Mouse (Mus musculus) hindbrain, embryonic 15.5 days (tissue): ENCODE data around the gene Man1c1. TPM values are rescaled to one million over a fixed set of nuclear protein-coding genes. Genes with fewer than 3 reads are reported as not detected.

Experiments used
- ATAC-seq: fragments of 200-750 bp; cut with Nextera tagmentation; 2 replicates; pipeline ENCODE4 v1.8.0; 2017; ENCODE audit warnings: low read depth, moderate number of reproducible peaks, moderate TSS enrichment; ENCODE audit not compliant: low FRiP score
- H3K27ac ChIP-seq: fragments of 300-500 bp; sonication (generic); replicated peaks from 2 replicates; pipeline ENCODE4 v1.5.1; 2015; ENCODE audit warnings: mild to moderate bottlenecking, inconsistent platforms
- H3K27me3 ChIP-seq: fragments of 300-500 bp; sonication (generic); 2 replicates; pipeline ENCODE4 v1.6.1; 2015; ENCODE audit warnings: control low read depth, inconsistent platforms
- H3K36me3 ChIP-seq: fragments of 300-500 bp; sonication (generic); 2 replicates; pipeline ENCODE4 v1.6.1; 2015; ENCODE audit warnings: control low read depth, inconsistent platforms
- H3K4me1 ChIP-seq: fragments of 300-500 bp; sonication (generic); replicated peaks from 2 replicates; pipeline ENCODE4 v1.6.1; 2015; ENCODE audit warnings: control low read depth, inconsistent platforms
- H3K4me2 ChIP-seq: fragments of 300-500 bp; sonication (generic); 2 replicates; pipeline ENCODE4 v1.6.1; 2015; ENCODE audit warnings: moderate library complexity, mild to moderate bottlenecking, inconsistent platforms
- H3K4me3 ChIP-seq: fragments of 300-500 bp; sonication (generic); 2 replicates; pipeline ENCODE4 v1.5.1; 2015; ENCODE audit warnings: mild to moderate bottlenecking, inconsistent platforms
- H3K9ac ChIP-seq: fragments of 300-500 bp; sonication (generic); 2 replicates; pipeline ENCODE4 v1.6.1; 2015; ENCODE audit warnings: inconsistent platforms
- H3K9me3 ChIP-seq: fragments of 300-500 bp; sonication (generic); 2 replicates; pipeline ENCODE4 v1.6.1; 2016; ENCODE audit warnings: control low read depth, inconsistent platforms
- WGBS: fragments of 180-500 bp; shearing (Covaris S2); methylation state at CpG from one replicate; pipeline ENCODE4 v1.1.7; 2015; 5-methylcytosine and 5-hydroxymethylcytosine counted together
- polyA plus RNA-seq: library from polyadenylated mRNA; unstranded; fragments of >200 nt; fragmentation: Nextera tagmentation; extraction: Ambion mirVana; gene quantifications from 2 replicates; pipeline ENCODE4 v1.2.1, GENCODE M21; 2015

The Man1c1 gene
- polyA plus RNA-seq, 1 experiment from 2014 or later: 6.1 TPM

DNA sequence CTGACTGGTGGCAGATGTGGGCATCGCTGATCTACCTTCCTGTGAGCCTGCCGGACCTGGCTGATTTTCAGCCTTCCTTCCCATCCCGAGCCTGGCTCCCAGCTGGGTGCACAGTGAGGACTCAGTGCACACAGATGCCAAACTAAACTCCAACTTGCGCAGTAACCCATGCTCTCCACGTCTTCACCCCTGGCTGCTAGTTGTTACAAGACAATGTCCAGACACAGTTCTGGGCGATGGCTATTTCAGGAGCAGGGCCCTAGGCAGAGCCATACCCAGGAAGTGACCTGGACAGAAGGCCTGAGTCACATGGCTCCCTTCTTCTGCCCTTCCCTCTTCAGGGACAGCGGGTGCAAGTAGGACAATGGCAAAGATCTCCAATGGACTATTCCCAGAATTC lies 76.0 kb downstream of the Man1c1 start:
- 77% methylated on average over 7 of the region's 7 CpGs for WGBS
- Histone ChIP-seq H3K9ac (no peak overlapping the region), H3K4me3 (no peak overlapping the region), H3K4me1 (peaks cover 50% of the 10 kb centered on the region), H3K9me3 (no peaks in the 10 kb centered on the region), H3K4me2 (no peak overlapping the region), H3K36me3 (no peaks in the 10 kb centered on the region), H3K27me3 (no peaks in the 10 kb centered on the region), H3K27ac (peak overlapping the region; percentile 34; the same call in 1 of the 2 replicates)
- no peak for ATAC-seq

DNA sequence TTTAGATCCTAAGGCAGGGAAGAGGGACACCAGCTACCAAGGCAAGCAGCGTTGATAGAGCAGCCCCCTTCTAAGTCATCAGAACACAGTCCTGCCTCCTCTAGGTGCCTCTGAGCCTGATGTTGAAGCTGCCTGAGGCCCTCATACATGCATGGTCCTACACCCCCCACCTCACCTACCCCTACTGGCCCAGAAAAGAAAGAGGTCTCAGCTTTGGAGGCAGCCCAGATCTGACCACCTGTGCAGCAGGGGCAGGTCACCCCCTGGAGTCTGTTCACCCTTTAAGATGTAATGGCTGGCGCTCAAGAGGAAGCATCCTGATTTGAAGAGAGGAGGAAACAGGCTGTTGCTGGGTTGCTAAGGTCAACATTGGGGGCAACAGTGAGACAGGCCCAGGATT lies 77.2 kb downstream of the Man1c1 start:
- 85% methylated on average over 2 of the region's 2 CpGs for WGBS
- H3K9ac ChIP-seq: no peak overlapping the region
- H3K36me3 ChIP-seq: no peaks in the 10 kb centered on the region
- no peaks in the 10 kb centered on the region for H3K27me3 ChIP-seq
- H3K4me1 ChIP-seq: peaks cover 39% of the 10 kb centered on the region
- ATAC-seq: no peak
- H3K4me2 ChIP-seq: no peak overlapping the region
- H3K27ac ChIP-seq: no peak overlapping the region
- no peak overlapping the region for H3K4me3 ChIP-seq
- H3K9me3 ChIP-seq: no peaks in the 10 kb centered on the region

DNA sequence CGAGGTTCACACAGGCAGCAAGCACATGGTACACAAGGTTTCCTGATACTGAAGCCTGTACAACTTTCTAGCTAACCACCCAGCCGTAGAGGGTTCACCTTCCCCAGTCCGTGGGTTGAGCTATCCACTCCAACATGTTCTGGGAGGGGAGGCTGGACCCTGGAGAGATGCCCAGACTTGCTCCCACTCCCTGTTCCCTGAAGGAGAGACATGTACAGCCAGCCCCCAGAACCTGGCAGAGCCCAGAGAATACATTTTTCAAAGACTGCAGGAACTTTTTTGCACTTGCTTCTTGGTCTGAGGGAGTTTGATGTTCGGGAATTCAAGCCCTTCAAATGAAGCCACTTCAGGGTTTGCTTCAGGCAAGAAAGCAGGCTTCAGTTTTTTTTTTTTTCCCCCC lies 77.7 kb downstream of the Man1c1 start:
- H3K4me3 ChIP-seq: no peak overlapping the region
- no peaks in the 10 kb centered on the region for H3K36me3 ChIP-seq
- H3K4me1 ChIP-seq: peaks cover 33% of the 10 kb centered on the region
- H3K9me3 ChIP-seq: no peaks in the 10 kb centered on the region
- no peak overlapping the region for H3K9ac ChIP-seq
- H3K27ac ChIP-seq: no peak overlapping the region
- no peak overlapping the region for H3K4me2 ChIP-seq
- H3K27me3 ChIP-seq: no peaks in the 10 kb centered on the region
- ATAC-seq: no peak
- 83% methylated on average over 4 of the region's 4 CpGs for WGBS

DNA sequence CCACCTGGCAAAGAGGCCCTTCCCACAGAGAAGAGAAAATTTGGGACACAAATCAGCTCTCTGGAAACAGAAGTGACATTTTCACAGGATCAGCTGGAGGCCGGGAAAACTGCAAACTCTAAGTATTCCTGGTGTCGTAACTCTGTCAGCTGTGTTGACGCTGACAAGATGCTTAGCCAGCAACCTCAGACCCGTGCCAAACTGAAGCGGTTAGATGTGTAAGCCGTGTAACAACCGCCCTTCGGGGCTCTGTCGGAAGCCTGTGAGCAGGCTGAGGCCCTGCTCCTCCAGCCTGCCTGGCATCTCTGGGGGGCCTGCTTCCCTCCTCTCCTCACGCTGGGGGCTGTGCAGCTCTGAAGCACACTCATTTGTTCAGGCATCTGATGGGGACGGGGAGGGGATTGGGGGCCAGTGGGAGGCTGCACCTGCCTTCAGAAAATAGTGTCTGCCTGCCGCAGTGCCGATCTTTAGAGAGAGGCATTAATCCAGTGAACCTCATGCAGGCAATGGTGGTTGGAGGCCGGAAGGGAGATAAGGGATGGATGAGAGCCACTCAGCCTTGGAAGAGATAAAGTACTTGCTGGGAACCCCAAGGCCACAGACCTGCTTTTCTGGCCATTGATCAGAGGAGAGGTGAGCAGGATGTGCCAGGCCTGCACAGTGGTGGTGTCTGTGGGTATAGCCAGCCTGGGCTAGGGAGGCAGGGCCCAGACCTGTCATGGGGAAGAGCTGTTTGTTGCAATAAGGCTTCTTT lies 79.8 kb downstream of the Man1c1 start:
- ATAC-seq: peak; percentile 32; the same call in 1 of the 2 replicates
- Histone ChIP-seq H3K4me2 (no peak overlapping the region), H3K4me3 (no peak overlapping the region), H3K4me1 (peaks cover 39% of the 10 kb centered on the region), H3K27me3 (no peaks in the 10 kb centered on the region), H3K9me3 (no peaks in the 10 kb centered on the region), H3K27ac (peak overlapping the region; percentile 74), H3K36me3 (no peaks in the 10 kb centered on the region), H3K9ac (no peak overlapping the region)
- 40% methylated on average over 14 of the region's 14 CpGs for WGBS

DNA sequence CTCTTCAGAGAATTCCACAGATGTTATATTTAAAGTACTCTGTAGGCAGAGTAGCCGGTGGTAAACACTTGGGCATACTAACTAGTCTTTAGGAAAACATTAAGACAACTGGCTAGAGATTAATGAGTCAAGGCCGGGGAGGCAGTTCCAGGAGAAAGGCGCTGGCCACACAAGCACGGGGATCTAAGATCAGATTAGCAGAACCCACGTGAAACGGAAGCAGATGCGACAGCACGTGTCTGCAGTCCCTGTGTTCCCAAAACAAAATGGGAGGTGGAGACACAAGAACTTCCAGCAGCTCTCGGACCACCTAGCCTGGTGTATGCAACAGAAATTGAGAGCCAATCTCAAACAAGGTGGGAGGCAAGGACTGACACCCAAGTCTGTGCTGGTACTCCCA lies 82.4 kb downstream of the Man1c1 start:
- Histone ChIP-seq H3K9ac (no peak overlapping the region), H3K4me2 (no peak overlapping the region), H3K9me3 (no peaks in the 10 kb centered on the region), H3K27ac (no peak overlapping the region), H3K4me1 (peaks cover 25% of the 10 kb centered on the region), H3K4me3 (no peak overlapping the region), H3K36me3 (no peaks in the 10 kb centered on the region), H3K27me3 (no peaks in the 10 kb centered on the region)
- 84% methylated on average over 9 of the region's 9 CpGs for whole genome bisulfite sequencing
- ATAC-seq: no peak

DNA sequence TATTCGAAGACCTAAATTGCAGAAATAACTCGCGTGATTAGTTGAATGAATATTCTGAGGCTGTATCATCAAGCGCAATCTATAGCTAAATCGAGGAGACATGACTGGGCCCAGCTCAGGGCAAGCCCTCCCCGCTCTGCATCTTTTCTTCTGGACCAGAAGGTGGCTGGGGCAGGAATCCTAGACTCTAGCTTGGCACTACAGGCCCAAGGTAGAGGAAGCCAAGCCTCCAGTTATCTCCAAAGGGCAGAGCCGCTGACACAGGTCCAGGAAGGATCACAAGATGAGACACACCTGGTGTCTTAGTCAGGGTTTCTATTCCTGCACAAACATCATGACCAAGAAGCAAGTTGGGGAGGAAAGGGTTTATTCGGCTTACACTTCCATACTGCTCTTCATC lies 83.8 kb downstream of the Man1c1 start:
- no peak for ATAC-seq
- Histone ChIP-seq H3K36me3 (no peaks in the 10 kb centered on the region), H3K4me2 (no peak overlapping the region), H3K9ac (no peak overlapping the region), H3K4me1 (peaks cover 36% of the 10 kb centered on the region), H3K27ac (no peak overlapping the region), H3K27me3 (no peaks in the 10 kb centered on the region), H3K4me3 (no peak overlapping the region), H3K9me3 (no peaks in the 10 kb centered on the region)
- 84% methylated on average over 8 of the region's 8 CpGs for WGBS

DNA sequence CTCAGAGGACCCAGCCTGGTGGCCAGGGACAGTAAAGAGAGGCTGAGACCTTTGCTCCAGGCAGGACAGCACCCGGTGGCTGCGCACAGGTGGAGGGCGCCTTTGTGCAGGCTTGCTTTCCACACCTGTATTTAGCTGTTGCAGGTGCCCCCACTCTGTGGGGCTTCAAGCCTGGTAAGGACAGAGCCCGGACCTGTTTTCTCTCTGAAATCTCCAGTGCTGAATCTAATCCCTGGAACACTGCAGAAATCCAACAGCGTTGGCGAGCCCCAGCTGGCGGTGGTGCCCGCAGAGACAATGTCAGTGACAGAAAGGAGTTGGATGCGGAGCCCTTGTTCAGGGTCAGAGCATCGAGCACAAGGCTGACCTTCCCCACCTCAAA lies 84.6 kb downstream of the Man1c1 start:
- no peaks in the 10 kb centered on the region for H3K27me3 ChIP-seq
- no peak overlapping the region for H3K4me3 ChIP-seq
- no peak overlapping the region for H3K4me2 ChIP-seq
- H3K36me3 ChIP-seq: no peaks in the 10 kb centered on the region
- H3K4me1 ChIP-seq: peaks cover 36% of the 10 kb centered on the region
- H3K9ac ChIP-seq: no peak overlapping the region
- WGBS: 44% methylated on average over 10 of the region's 10 CpGs
- ATAC-seq: no peak
- H3K9me3 ChIP-seq: no peaks in the 10 kb centered on the region
- H3K27ac ChIP-seq: no peak overlapping the region

DNA sequence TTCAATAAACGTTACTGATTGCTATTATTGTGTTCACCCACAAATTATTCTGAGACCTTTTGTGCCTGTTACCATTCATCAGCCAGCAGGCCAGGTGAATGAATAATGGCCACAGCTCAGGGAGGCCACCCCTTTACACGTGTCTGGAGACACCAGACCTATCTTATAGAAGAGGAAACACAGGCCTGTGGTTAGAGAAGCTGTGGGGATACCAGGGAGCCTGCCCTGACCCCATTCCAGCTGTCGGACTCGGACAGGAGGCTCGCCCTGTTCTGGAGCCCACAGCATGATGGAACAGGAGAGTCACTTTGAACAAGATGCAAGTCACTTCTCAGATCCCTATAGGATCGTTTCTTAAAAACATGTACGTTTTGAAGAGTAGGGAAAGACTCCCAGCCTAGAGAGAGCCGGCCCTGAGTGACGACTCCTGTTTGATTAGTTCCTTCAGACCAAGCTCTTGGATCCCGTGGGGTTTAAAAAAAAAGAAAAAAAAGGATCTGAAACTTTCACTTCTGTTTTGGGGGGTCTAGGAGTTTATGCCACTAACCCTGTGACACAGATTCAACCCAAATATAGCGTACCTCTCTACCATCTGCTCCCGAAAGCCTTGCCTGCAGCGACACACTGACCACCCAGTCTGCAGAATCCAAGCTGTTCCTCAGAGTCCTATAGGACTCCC lies 85.1 kb downstream of the Man1c1 start:
- Histone ChIP-seq H3K36me3 (no peaks in the 10 kb centered on the region), H3K27me3 (no peaks in the 10 kb centered on the region), H3K27ac (no peak overlapping the region), H3K9ac (no peak overlapping the region), H3K4me2 (no peak overlapping the region), H3K4me1 (peaks cover 35% of the 10 kb centered on the region), H3K9me3 (no peaks in the 10 kb centered on the region), H3K4me3 (no peak overlapping the region)
- no peak for ATAC-seq
- WGBS: 78% methylated on average over 13 of the region's 13 CpGs

DNA sequence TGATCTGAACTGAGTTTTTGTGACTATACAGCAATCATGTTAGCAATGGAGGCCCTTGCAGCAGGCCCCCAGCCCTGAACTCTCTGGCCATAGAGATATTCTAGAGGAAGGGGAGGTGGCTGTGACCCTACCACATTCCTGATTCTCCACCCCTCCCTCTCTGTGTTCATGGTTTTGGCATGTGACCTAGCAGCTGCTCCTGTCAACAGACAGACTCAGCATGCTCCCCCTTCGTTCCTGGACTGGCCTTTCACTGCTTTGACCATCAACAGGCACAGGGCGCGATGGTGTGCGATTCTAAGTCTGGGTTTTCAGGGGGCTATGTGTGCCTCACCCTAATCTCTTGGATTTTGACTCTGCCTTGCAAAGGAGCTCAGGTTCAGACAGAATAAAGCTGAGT lies 86.3 kb downstream of the Man1c1 start:
- no peak overlapping the region for H3K4me2 ChIP-seq
- H3K36me3 ChIP-seq: no peaks in the 10 kb centered on the region
- no peak overlapping the region for H3K9ac ChIP-seq
- no peak overlapping the region for H3K4me3 ChIP-seq
- no peaks in the 10 kb centered on the region for H3K27me3 ChIP-seq
- 67% methylated on average over 4 of the region's 4 CpGs for WGBS
- peaks cover 35% of the 10 kb centered on the region for H3K4me1 ChIP-seq
- no peak overlapping the region for H3K27ac ChIP-seq
- no peak for ATAC-seq
- H3K9me3 ChIP-seq: no peaks in the 10 kb centered on the region

DNA sequence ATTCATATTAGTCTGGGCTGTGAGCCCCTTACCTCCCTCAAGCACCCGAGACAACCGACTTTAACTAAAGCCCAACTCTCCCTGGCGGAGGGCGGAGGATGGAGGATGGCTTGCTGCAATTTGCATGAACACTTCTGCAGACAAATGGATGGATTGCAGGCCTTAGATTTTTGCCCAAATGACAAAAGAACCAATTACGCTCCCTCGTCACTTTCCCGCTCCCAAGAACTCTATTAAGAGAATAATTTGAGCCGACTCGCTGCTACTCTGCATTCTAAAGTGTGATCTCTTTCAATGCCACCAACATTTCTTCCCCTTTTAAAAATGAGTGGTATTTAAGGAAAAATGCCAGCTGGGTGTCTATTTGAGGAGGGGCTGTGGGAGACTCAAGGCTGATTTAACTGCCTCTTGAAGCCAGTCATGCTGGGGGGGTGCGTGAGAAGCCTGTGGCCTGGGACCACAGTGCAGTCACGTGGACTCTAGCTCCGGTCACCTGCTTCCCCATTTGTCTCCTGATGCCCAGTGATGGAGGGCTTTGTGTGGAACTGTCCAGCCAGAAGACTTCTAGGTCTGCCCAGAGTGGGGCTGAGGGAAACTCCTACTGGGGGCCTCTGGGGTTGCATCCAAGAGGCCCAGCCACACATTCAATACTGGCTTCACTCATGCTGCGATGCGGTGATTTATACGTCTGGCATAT lies 88.0 kb downstream of the Man1c1 start:
- Histone ChIP-seq H3K4me1 (peaks cover 35% of the 10 kb centered on the region), H3K9me3 (no peaks in the 10 kb centered on the region), H3K4me2 (no peak overlapping the region), H3K9ac (no peak overlapping the region), H3K36me3 (no peaks in the 10 kb centered on the region), H3K27me3 (no peaks in the 10 kb centered on the region), H3K4me3 (no peak overlapping the region), H3K27ac (peak overlapping the region; percentile 49)
- 51% methylated on average over 15 of the region's 15 CpGs for WGBS
- peak; percentile 67 for ATAC-seq

DNA sequence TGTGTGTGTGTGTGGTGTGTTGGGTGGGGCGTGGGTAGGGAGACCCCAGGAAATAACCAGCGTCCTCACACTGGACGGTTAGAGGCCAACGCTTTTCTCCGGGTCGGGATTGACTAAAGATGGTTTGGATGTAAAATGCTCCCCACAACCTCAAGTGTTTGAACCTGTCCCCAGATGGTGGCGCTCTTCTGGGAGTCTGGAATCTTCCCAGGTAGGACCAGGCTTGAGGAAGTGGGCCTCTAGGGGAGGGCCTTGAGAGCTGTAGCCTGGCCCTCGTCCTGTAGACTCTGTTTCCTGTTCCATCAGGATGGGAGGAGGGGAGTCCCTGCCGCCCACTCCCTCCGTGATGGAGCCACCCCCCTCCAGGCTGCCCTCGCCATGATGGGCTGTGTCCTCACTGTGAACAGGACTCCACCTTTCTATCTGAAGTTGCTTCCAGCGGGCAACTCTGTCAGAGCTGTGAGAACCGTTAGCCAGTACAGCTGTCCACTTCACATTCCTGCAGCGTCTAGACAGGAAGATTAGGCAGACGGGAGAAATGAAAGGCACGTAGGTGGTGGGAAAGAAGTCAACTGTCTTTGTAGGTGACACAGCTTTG lies 91.9 kb downstream of the Man1c1 start:
- H3K4me1 ChIP-seq: peaks cover 24% of the 10 kb centered on the region
- ATAC-seq: no peak

DNA sequence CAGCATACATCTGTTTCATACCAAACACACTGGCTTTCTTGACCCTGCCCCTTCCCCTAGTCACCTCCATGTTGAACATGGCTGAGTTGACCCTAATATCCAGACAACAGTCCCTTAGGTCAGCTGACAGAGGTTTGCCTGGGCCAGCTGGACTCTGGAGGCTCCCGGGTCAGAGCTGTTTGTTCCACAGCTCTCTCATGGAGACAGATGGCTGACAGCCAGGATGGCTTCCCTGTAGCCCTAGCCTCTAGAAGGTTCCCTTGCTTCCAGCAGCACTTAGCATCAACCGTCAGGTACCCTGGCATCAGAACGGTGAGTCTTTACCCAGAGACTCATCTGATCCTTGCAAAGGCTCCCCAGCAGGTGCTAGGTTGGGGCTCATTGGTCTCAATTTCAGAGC lies 93.5 kb downstream of the Man1c1 start:
- Histone ChIP-seq H3K4me3 (no peak overlapping the region), H3K4me1 (peaks cover 32% of the 10 kb centered on the region), H3K9me3 (no peaks in the 10 kb centered on the region), H3K36me3 (no peaks in the 10 kb centered on the region), H3K27me3 (no peaks in the 10 kb centered on the region), H3K4me2 (no peak overlapping the region), H3K27ac (no peak overlapping the region), H3K9ac (no peak overlapping the region)
- WGBS: 77% methylated on average over 3 of the region's 3 CpGs
- ATAC-seq: no peak

More for the DNA sequence above, 91.9 kb downstream of the Man1c1 start:
- no peaks in the 10 kb centered on the region for H3K36me3 ChIP-seq
- H3K9ac ChIP-seq: no peak overlapping the region
- no peak overlapping the region for H3K27ac ChIP-seq
- WGBS: 68% methylated on average over 16 of the region's 16 CpGs
- no peaks in the 10 kb centered on the region for H3K27me3 ChIP-seq
- H3K9me3 ChIP-seq: no peaks in the 10 kb centered on the region
- no peak overlapping the region for H3K4me3 ChIP-seq
- no peak overlapping the region for H3K4me2 ChIP-seq
